Mouse (Mus musculus) lung, embryonic 15.5 days (tissue): ENCODE measurements at regions not wholly inside any gene's neighbourhood (a gene's known extent, or its start where the extent isn't known, plus 50 kb on each side); places are given as distances from the start of the nearest gene placed in this dataset.

Experiments used
- ATAC-seq: fragments of 200-750 bp; cut with Nextera tagmentation; 2 replicates; pipeline ENCODE4 v1.8.0; 2017; ENCODE audit warnings: moderate number of reproducible peaks, borderline replicate concordance; ENCODE audit not compliant: low FRiP score, low TSS enrichment; ENCODE audit errors: extremely low read depth
- H3K27ac ChIP-seq: fragments of 300-500 bp; sonication (generic); 2 replicates; pipeline ENCODE4 v1.5.1; 2015; ENCODE audit warnings: moderate library complexity, mild to moderate bottlenecking, inconsistent platforms
- H3K27me3 ChIP-seq: fragments of 300-500 bp; sonication (generic); 2 replicates; pipeline ENCODE4 v1.6.1; 2015; ENCODE audit warnings: inconsistent platforms
- H3K36me3 ChIP-seq: fragments of 300-500 bp; sonication (generic); 2 replicates; pipeline ENCODE4 v1.6.1; 2015; ENCODE audit warnings: inconsistent platforms
- H3K4me1 ChIP-seq: fragments of 300-500 bp; sonication (generic); 2 replicates; pipeline ENCODE4 v1.6.1; 2015; ENCODE audit warnings: inconsistent platforms
- H3K4me2 ChIP-seq: fragments of 300-500 bp; sonication (generic); 2 replicates; pipeline ENCODE4 v1.6.1; 2015; ENCODE audit warnings: inconsistent platforms, mild to moderate bottlenecking, moderate library complexity
- H3K4me3 ChIP-seq: fragments of 300-500 bp; sonication (generic); 2 replicates; pipeline ENCODE4 v1.5.1; 2015; ENCODE audit warnings: mild to moderate bottlenecking, inconsistent platforms
- H3K9ac ChIP-seq: fragments of 300-500 bp; sonication (generic); 2 replicates; pipeline ENCODE4 v1.6.1; 2015; ENCODE audit warnings: inconsistent platforms
- H3K9me3 ChIP-seq: fragments of 300-500 bp; sonication (generic); 2 replicates; pipeline ENCODE4 v1.6.1; 2016; ENCODE audit warnings: inconsistent platforms
- WGBS: fragments of 180-500 bp; shearing (Covaris S2); methylation state at CpG from one replicate; pipeline ENCODE4 v1.1.7; 2015; 5-methylcytosine and 5-hydroxymethylcytosine counted together

DNA sequence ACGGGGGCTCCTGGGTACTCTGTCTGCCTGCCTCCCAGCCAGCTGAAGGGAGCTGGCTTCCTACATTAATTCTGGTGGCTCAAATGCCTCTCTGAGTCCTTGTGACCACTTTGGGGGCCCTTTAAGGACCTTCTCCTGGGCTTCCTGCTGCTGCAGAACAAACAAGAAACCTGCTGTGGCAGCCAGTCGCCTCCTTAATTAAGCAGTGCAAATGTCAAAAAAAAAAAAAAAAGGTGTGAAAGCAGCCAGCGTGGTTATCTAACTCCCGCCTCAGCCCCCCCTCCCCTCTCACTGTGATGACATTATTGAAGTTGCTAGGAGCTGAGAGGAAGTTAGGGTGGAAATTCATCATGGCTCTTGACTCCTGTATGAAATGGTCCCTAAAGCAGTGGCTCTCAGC is 189.3 kb downstream of the Vrk1 start:
- no peaks in the 10 kb centered on the region for H3K9me3 ChIP-seq
- 0 out of 2 replicates have a peak overlapping the region, but pooled peaks have one; percentile 8 for H3K27ac ChIP-seq
- H3K4me1 ChIP-seq = peaks cover 6% of the 10 kb centered on the region
- no peak overlapping the region for H3K4me3 ChIP-seq
- no peaks in the 10 kb centered on the region for H3K27me3 ChIP-seq
- H3K36me3 ChIP-seq = no peaks in the 10 kb centered on the region
- H3K9ac ChIP-seq = no peak overlapping the region
- H3K4me2 ChIP-seq = no peak overlapping the region
- no peak for ATAC-seq
- WGBS = 16% methylated on average over 3 of the region's 4 CpGs

DNA sequence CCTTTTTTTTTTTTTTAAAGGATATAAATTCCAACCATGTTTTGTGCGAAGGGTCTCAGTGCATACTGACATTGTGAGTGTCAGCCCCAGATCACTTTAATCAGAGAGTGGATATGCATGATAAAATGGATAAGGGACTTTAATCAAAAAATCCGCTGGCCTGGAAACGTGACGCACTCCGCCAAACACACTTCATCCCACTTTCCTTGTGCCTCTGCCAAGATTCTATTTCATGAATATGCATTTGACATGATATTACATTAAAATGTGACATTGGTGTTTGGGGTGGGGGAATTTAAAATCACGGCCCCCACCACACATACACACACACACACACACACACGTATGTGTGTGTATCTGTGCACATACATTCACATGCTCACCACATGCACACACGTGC is 193.5 kb downstream of the Vrk1 start:
- no peak for ATAC-seq
- 79% methylated on average over 8 of the region's 8 CpGs for WGBS
- no peak overlapping the region for H3K4me2 ChIP-seq

DNA sequence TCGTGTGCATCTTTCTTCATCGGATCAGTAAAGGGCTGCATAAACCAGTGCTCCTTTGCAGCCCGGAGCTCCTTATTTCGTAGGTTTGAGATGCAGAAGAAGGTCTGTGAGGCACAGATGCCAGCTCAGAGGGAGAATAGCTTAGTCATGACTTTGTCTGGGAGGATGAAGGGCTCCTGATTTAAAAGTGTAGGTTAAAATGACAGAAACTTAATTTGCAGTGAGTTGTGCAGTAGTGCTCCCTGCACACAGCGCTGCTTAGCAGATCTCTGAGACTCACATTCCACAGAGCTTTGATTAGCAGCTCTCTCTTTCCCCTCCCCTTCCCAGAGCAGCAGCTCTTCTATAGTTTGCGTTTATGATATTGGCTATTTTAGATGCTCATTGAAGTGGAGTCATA is 200.9 kb downstream of the Vrk1 start:
- H3K9ac ChIP-seq = no peak overlapping the region
- ATAC-seq = no peak
- 74% methylated on average over 6 of the region's 6 CpGs for WGBS
- no peaks in the 10 kb centered on the region for H3K4me1 ChIP-seq
- no peaks in the 10 kb centered on the region for H3K9me3 ChIP-seq
- no peak overlapping the region for H3K4me3 ChIP-seq
- no peaks in the 10 kb centered on the region for H3K36me3 ChIP-seq
- H3K4me2 ChIP-seq = no peak overlapping the region
- no peaks in the 10 kb centered on the region for H3K27me3 ChIP-seq
- no peak overlapping the region for H3K27ac ChIP-seq

More for the DNA sequence above, 193.5 kb downstream of the Vrk1 start:
- H3K4me1 ChIP-seq = peaks cover 6% of the 10 kb centered on the region
- H3K36me3 ChIP-seq = no peaks in the 10 kb centered on the region
- H3K9me3 ChIP-seq = no peaks in the 10 kb centered on the region
- no peaks in the 10 kb centered on the region for H3K27me3 ChIP-seq
- H3K27ac ChIP-seq = no peak overlapping the region
- H3K4me3 ChIP-seq = no peak overlapping the region
- H3K9ac ChIP-seq = no peak overlapping the region

DNA sequence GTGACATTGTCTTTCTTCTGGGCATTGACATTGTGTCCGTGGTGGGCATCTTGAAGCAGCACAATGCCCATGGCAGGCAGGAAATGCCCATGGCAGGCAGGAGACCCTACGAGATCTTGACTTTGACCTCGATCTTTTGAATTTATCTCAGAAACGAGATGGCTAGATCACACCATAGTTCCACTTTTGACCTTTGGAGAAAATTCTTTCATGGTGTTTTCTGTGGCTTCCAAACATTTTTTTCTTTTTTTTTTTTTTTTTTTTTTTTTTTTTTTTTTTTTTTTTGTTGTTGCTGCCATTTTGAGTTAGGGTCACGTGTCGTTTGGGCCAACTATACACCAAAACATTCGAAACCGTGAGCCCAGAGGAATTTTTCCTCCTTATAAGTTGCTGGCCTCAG is 201.5 kb downstream of the Vrk1 start:
- Histone ChIP-seq H3K9ac (no peak overlapping the region), H3K36me3 (no peaks in the 10 kb centered on the region), H3K4me3 (no peak overlapping the region), H3K4me1 (no peaks in the 10 kb centered on the region), H3K27ac (no peak overlapping the region), H3K4me2 (no peak overlapping the region), H3K9me3 (no peaks in the 10 kb centered on the region), H3K27me3 (no peaks in the 10 kb centered on the region)
- WGBS = 75% methylated on average over 8 of the region's 8 CpGs
- no peak for ATAC-seq

DNA sequence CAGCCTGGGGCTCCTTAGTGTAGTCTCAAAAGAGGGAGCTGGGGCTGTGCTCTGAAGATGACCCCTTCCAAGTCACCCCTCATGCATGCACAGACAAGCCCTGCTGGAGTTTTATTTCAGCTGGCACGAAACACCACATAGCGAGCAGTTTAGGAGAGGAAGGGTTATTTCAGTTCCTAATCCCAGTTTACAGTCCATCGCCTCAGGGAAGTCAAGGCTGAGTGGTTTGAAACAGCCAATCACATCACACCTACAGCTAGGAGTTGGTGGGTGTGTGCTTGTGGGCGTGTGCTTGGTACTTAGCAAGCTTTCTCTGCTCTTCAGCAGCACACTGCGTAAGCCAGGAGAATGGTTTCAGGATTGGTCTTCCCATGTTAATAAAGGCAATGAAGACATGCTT is 202.4 kb downstream of the Vrk1 start:
- Histone ChIP-seq H3K9me3 (no peaks in the 10 kb centered on the region), H3K4me3 (no peak overlapping the region), H3K4me1 (no peaks in the 10 kb centered on the region), H3K27ac (no peak overlapping the region), H3K36me3 (no peaks in the 10 kb centered on the region), H3K4me2 (no peak overlapping the region), H3K9ac (no peak overlapping the region), H3K27me3 (no peaks in the 10 kb centered on the region)
- no peak for ATAC-seq
- WGBS = 60% methylated on average over 5 of the region's 5 CpGs

DNA sequence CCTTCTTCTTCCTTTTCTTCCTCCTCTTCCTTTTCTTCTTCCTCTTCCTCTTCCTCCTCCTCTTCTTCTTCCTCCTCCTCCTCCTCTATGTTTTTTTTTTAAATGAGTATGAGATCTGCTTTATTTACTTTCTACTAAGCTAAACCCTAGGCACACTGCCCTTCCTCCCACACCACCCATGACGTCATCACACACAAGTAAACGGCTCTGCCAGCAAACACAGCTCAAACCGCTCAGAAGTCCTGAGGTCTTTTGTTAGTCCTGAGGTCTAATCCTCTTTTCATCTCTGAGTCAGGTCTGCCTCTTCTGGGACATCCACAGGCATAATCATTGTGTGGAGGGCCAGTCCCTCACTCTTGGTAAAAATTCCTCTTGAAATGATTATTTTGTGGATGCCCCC is 210.0 kb downstream of the Vrk1 start:
- Histone ChIP-seq H3K27me3 (no peaks in the 10 kb centered on the region), H3K27ac (no peak overlapping the region), H3K9me3 (no peaks in the 10 kb centered on the region), H3K9ac (no peak overlapping the region), H3K4me1 (no peaks in the 10 kb centered on the region), H3K4me3 (no peak overlapping the region), H3K36me3 (no peaks in the 10 kb centered on the region), H3K4me2 (no peak overlapping the region)
- 27% methylated on average over 3 of the region's 3 CpGs for WGBS
- no peak for ATAC-seq

DNA sequence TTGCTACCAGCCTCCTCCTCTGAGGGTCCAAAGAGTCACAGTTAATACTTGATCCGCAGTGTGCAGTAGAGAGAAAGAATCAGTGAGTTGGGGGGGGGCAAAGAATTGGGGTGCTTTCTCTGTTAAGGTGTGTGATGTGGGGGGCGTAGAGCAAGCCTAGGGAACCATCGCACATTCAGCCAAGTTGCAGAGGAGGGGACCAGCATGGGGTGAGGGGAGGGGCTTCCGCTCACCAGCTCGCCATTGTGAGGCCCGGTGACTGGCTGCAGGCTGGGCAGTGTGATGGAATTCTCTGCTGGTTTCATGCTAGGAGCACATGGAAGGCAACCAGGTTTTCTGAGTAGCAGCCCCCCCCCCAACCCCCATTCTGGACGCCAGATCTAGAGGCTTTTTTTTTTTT is 216.2 kb downstream of the Vrk1 start:
- WGBS = 50% methylated on average over 7 of the region's 7 CpGs
- ATAC-seq = no peak
- no peak overlapping the region for H3K4me3 ChIP-seq
- H3K9ac ChIP-seq = no peak overlapping the region
- H3K27me3 ChIP-seq = no peaks in the 10 kb centered on the region
- no peaks in the 10 kb centered on the region for H3K9me3 ChIP-seq
- no peak overlapping the region for H3K4me2 ChIP-seq
- H3K36me3 ChIP-seq = no peaks in the 10 kb centered on the region
- no peaks in the 10 kb centered on the region for H3K4me1 ChIP-seq
- H3K27ac ChIP-seq = no peak overlapping the region

DNA sequence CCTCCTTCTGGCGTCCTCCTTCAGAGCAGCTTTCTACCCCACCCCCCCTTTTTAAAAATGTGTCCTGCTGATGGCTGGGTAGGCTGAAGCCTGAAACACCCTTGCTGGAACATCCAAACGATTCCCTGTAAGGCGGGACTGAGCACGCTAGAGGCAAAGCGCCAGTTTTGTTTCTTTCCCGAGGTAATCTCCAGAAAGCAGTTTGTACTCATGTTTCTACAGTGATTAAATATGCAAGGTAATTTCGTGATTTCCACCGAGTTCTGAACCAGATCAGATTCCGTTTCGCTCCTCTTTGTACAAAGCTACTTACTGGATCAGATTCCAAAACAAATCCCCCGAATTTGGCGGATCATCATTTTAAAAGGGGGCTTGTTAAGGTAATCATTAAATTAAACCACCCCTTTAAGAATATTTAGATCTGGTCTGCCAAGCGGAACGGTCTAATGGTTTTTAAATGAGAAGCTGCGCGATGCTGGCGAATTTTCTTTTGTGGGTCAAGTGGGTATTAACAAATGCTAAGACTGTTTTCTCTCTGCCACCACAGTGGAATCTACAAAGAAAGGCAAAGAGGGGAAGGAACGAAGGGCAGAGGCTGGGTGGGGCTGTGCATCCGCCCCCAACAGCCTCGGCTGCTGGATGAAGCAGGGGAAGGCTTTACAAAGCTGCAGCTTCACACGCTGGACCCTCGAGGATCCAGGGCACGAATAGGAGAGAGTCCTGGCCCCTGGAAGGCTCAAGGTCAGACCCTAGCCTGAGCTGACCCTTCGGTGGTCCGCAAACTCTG is 216.9 kb downstream of the Vrk1 start:
- Histone ChIP-seq H3K27ac (no peak overlapping the region), H3K9me3 (no peaks in the 10 kb centered on the region), H3K9ac (no peak overlapping the region), H3K4me2 (peak overlapping the region; percentile 22; the same call in 1 of the 2 replicates), H3K4me1 (no peaks in the 10 kb centered on the region), H3K27me3 (no peaks in the 10 kb centered on the region), H3K4me3 (no peak overlapping the region), H3K36me3 (no peaks in the 10 kb centered on the region)
- no peak for ATAC-seq
- 27% methylated on average over 25 of the region's 25 CpGs for WGBS

DNA sequence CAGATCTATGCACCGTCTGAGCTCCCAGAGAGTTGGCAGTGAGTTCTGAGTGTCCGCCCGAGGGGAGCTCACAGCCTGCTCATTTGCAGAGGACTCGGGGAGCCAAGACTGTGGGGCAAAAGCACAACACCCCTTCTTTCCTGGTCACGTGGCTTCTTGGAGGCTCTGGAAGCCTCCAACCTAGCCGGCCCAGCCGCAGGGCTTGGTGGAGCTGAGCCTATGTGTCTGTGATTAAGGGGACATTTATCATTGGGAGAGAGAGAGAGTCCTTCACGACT is 217.5 kb downstream of the Vrk1 start:
- Histone ChIP-seq H3K9ac (no peak overlapping the region), H3K9me3 (no peaks in the 10 kb centered on the region), H3K4me2 (peak overlapping the region; percentile 22; the same call in 1 of the 2 replicates), H3K27ac (no peak overlapping the region), H3K36me3 (no peaks in the 10 kb centered on the region), H3K4me3 (no peak overlapping the region), H3K27me3 (no peaks in the 10 kb centered on the region), H3K4me1 (no peaks in the 10 kb centered on the region)
- 29% methylated on average over 8 of the region's 8 CpGs for WGBS
- ATAC-seq = no peak

DNA sequence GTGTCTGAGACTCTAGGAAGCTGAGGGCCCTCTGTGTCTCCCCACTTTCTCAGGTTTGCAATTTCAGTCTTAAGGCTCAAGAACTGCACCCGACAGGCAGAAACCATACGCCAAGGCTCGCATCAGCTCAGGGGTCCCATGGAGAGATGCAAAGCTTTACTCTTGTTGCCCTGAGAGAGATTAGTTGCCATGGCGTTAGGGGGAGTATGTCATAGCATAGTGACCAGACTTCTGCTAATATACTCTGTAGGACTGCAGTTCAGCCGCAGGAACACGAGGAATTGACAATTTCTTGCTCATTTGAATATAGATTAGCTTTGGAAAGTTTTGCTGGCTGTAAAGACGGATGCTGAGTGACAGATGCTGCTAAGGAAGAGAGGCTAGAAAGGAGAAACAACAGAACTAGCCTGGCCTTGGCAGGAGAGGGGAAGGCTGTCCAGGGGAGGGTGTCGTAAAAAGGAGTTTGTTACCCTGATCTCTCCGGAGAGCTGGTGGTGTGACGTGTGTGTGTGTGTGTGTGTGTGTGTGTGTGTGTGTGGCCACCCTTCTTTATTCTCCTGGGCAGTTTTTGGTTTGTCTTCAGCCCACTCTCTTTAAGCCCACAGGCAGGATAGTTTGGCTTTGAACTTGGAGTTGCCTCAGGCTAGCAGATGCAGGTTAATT is 235.3 kb downstream of the Vrk1 start:
- H3K27ac ChIP-seq = no peak overlapping the region
- ATAC-seq = no peak
- H3K4me3 ChIP-seq = no peak overlapping the region
- H3K4me1 ChIP-seq = no peaks in the 10 kb centered on the region
- no peaks in the 10 kb centered on the region for H3K27me3 ChIP-seq
- H3K9me3 ChIP-seq = no peaks in the 10 kb centered on the region
- H3K36me3 ChIP-seq = no peaks in the 10 kb centered on the region
- H3K4me2 ChIP-seq = no peak overlapping the region
- 67% methylated on average over 10 of the region's 10 CpGs for WGBS
- H3K9ac ChIP-seq = no peak overlapping the region

DNA sequence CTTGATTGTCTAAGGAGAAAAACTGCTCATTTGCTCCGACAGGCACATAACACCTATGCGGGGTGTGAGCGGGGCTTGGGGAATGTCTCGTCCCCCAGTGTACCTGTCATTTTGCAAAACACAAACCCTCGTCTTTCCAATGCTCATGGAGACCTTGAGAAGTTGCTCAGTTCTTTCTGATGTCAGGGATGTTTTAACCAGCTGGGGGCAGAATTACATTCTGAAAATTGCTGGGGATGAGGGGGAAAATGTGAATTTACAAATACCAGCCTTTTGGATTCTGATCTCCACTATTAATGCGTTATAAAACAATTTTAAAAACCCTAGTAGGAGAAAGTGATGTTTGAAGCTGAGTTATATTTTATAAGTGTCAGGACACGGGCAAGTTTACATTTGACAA is 263.6 kb downstream of the Vrk1 start:
- WGBS = 66% methylated on average over 7 of the region's 7 CpGs

DNA sequence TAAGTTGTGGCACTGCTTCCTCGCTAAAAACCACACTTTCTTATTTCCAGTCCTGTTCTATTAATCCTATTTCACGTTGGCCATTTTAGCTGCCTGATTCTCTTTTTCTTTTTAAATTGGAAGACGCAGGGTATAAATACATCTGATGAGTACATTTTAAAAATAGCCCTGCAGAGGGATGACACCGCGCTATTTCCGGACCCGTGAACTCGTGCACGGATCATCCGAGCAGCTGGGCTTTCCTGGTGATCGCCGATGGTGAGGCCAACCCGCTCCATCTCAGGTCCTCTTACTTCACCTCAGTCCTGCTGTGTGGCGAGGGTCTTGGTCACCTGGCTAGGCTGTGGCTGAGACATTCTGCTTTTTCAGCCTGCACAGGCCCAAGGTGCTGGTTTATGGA is 267.9 kb downstream of the Vrk1 start:
- WGBS = 85% methylated on average over 14 of the region's 14 CpGs
- Histone ChIP-seq H3K4me2 (no peak overlapping the region), H3K27me3 (no peaks in the 10 kb centered on the region), H3K4me3 (no peak overlapping the region), H3K36me3 (no peaks in the 10 kb centered on the region), H3K4me1 (no peaks in the 10 kb centered on the region), H3K27ac (no peak overlapping the region), H3K9ac (no peak overlapping the region), H3K9me3 (no peaks in the 10 kb centered on the region)
- no peak for ATAC-seq

More for the DNA sequence above, 263.6 kb downstream of the Vrk1 start:
- Histone ChIP-seq H3K27me3 (no peaks in the 10 kb centered on the region), H3K9me3 (no peaks in the 10 kb centered on the region), H3K4me2 (no peak overlapping the region), H3K27ac (no peak overlapping the region), H3K4me1 (no peaks in the 10 kb centered on the region), H3K4me3 (no peak overlapping the region), H3K9ac (no peak overlapping the region), H3K36me3 (no peaks in the 10 kb centered on the region)
- ATAC-seq = no peak
